Mouse (Mus musculus) neural tube, embryonic 14.5 days (tissue): ENCODE measurements around the gene Il2rg. TPM values are rescaled to one million over a fixed set of nuclear protein-coding genes. Genes with fewer than 3 reads are reported as not detected.

Experiments
- ATAC-seq: fragments of 200-750 bp; cut with Nextera tagmentation; 2 replicates; pipeline ENCODE4 v1.8.0; 2017; ENCODE audit warnings: low read depth, mild to moderate bottlenecking, moderate TSS enrichment, moderate library complexity
- H3K27ac ChIP-seq: fragments of 300-500 bp; sonication (generic); 2 replicates; pipeline ENCODE4 v1.5.1; 2014; ENCODE audit warnings: low read depth, mild to moderate bottlenecking, control low read depth, low read length, moderate library complexity, mixed read lengths
- H3K27me3 ChIP-seq: fragments of 300-500 bp; sonication (generic); 2 replicates; pipeline ENCODE4 v1.6.1; 2014; ENCODE audit warnings: low read length; ENCODE audit not compliant: control insufficient read depth, insufficient read depth
- H3K36me3 ChIP-seq: fragments of 300-500 bp; sonication (generic); 2 replicates; pipeline ENCODE4 v1.6.1; 2014; ENCODE audit warnings: low read length, mixed read lengths; ENCODE audit not compliant: control insufficient read depth, insufficient read depth
- H3K4me1 ChIP-seq: fragments of 300-500 bp; sonication (generic); 2 replicates; pipeline ENCODE4 v1.6.1; 2014; ENCODE audit warnings: low read length; ENCODE audit not compliant: control insufficient read depth, insufficient read depth
- H3K4me2 ChIP-seq: fragments of 300-500 bp; sonication (generic); 2 replicates; pipeline ENCODE4 v1.6.1; 2014; ENCODE audit warnings: mild to moderate bottlenecking, low read depth, low read length, control low read depth
- H3K4me3 ChIP-seq: fragments of 300-500 bp; sonication (generic); 2 replicates; pipeline ENCODE4 v1.5.1; 2014; ENCODE audit warnings: low read depth, low read length, control low read depth, mixed read lengths
- H3K9ac ChIP-seq: fragments of 300-500 bp; sonication (generic); replicated peaks from 2 replicates; pipeline ENCODE4 v1.6.1; 2014; ENCODE audit warnings: low read depth, mild to moderate bottlenecking, control low read depth, low read length, mixed read lengths
- H3K9me3 ChIP-seq: fragments of 300-500 bp; sonication (generic); 2 replicates; pipeline ENCODE4 v1.6.1; 2016; ENCODE audit warnings: low read length; ENCODE audit not compliant: control insufficient read depth
- WGBS: fragments of 180-500 bp; shearing (Covaris S2); extraction: QIAGEN DNeasy Blood & Tissue Kit; methylation state at CpG from one replicate; pipeline ENCODE4 v1.1.7; 2014; 5-methylcytosine and 5-hydroxymethylcytosine counted together
- polyA plus RNA-seq: library from polyadenylated mRNA; unstranded; fragments of >200 nt; fragmentation: Nextera tagmentation; extraction: Ambion mirVana; gene quantifications from 2 replicates; pipeline ENCODE4 v1.2.1, GENCODE M21; 2014

Gene Il2rg
- polyA plus RNA-seq, 1 experiment from 2014 or later = 2.7 TPM

DNA sequence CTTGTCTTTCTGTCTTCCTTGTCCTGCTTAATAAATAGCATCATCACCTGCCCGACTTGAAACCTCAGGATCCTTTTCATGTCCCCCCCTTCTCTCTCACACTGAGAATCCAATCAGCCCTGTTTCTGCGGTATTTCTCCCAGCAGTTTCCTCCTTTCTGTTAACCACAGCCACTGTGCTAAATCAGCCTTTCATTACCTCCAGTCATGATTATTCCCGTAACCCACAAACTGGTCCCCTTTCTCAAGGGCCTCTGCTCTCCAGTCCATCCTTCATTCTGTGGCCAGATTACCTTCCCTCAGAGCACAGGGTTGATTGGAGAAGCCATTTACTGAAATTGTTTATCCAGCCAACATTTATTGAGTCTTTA, 685 bp upstream of the Il2rg start, which contains the start of gene Gm20489:
Gene Gm20489, minus strand, starts transcription at position 269 of the 370 bp plus-strand sequence.
- Histone ChIP-seq H3K4me2 (no peak within 1 kb of the TSS), H3K27ac (no peak within 1 kb of the TSS), H3K9me3 (no peaks in the 10 kb centered on the region), H3K9ac (no peak within 1 kb of the TSS), H3K36me3 (no peaks in the 10 kb centered on the region), H3K27me3 (no peaks in the 10 kb centered on the region), H3K4me3 (no peak within 1 kb of the TSS), H3K4me1 (no peaks in the 10 kb centered on the region)
- no peak for ATAC-seq
- WGBS = 54% methylated on average over 3 of the region's 3 CpGs

DNA sequence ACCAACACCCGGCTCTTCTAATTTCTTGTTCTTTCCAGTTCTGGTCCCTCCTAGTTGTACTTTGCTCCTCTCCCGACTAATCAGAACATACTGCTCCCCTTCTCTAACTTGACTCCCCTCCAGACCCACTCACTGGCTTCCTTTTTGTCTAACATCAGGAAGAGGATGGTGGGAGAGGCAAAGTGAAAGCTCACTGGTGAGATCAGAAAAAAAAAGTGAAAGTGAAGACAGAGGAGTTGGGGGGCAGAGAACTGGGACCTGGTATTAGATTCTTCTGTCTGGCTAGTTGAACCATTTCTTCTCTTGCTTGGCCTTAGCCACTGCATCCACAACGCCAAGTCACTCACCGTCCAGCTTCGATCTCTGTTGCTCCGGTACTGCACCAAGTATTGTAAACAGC, 1.4 kb downstream of the Il2rg start:
- Histone ChIP-seq H3K27me3 (no peaks in the 10 kb centered on the region), H3K27ac (no peak overlapping the region), H3K36me3 (no peaks in the 10 kb centered on the region), H3K4me2 (no peak overlapping the region), H3K9ac (no peak overlapping the region), H3K9me3 (no peaks in the 10 kb centered on the region), H3K4me1 (no peaks in the 10 kb centered on the region), H3K4me3 (no peak overlapping the region)
- 97% methylated on average over 6 of the region's 6 CpGs for WGBS
- no peak for ATAC-seq

DNA sequence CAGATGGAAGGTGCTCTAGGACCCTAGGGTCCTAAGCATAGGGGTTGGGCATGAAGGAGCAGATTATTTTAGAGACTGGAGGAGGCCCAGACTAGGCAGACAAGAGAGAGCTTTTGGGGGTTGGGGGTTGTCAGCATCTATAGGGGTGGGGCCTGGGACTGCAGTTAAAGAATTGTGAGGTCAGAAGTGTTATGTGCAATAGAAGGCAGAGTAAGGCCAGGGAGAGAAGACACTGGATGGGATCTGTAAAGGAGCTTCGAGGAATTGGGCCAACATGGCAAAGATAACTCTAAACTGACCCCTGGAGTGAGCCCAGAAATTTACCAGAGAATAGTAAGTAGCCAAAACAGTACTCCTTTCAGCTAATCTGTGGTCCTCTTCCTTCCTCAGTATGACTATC, 4.2 kb downstream of the Il2rg start, which contains the start of gene Gm614:
Gene Gm614, minus strand, starts transcription at position 101 of the 400 bp plus-strand sequence.
- H3K9ac ChIP-seq = no peak within 1 kb of the TSS
- no peak for ATAC-seq
- H3K4me2 ChIP-seq = no peak within 1 kb of the TSS
- H3K4me1 ChIP-seq = no peaks in the 10 kb centered on the region
- H3K27ac ChIP-seq = no peak within 1 kb of the TSS
- no peaks in the 10 kb centered on the region for H3K36me3 ChIP-seq
- no peaks in the 10 kb centered on the region for H3K9me3 ChIP-seq
- 91% methylated on average over 1 of the region's 1 CpGs for WGBS
- no peak within 1 kb of the TSS for H3K4me3 ChIP-seq
- H3K27me3 ChIP-seq = no peaks in the 10 kb centered on the region

DNA sequence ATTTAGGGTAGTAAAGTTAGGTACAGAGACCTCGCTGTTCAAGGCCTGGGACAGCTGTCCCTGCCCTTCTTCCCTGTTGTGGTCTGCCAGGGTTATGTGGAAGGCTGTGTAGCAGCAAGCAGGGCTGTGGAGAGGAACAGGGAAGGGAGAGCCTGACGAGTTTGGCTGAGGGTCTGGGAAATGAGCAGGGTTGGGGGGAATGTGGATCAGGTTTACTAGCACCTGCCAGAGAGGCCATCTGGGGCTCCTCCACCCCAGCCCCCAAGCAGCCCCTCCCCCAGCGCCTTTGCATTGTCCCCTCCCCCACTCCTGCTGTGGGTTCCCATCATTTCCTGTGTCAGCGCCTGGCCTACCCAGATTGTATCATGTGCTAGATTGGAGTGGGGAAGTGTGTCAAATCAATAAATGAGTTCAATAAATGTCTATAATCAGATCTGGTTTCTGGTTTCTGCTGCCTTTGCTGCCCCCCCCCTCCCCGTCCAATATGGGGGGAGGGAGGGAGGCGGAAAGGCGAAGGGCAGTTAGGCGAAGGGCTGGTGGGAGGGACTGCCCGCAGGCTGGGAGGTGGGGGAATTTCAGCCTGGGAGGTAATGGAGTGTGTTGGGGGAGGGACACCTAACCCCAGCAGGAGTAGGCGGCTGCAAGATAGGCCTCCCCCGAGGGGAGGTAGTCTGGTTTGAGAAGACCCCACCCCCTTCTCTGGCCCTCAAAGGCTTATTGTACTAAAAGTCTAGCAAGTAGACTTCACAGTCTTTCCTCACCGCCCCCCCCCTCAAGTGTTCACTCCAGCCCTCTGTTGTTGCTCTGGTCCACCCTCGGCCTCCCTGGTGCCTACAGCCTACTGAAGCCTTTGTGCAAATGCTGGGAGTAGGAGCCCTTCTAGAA, 7.4 kb downstream of the Il2rg start:
- peak; percentile 49; the same call in 1 of the 2 replicates for ATAC-seq
- H3K27ac ChIP-seq = no peak overlapping the region

DNA sequence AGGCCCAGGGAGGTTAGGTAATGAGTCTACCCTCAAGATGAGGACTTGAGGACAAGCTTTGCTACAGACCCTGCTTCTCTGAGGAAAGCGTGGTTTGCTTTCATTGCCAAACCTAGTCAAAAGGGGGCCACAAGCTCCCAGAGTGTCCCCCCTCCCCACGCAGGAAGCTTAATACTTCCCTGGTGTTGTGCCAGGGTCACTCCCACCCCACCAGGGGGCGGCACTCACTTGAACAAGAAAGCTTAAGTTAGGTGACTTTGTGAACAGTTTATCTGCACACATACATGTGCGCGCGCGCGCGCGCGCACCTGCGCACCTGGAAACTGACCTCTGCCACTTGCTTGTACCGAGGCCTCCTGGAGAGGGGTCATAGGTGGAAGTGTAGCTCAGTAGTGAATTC, 11.5 kb downstream of the Il2rg start:
- H3K4me1 ChIP-seq = no peaks in the 10 kb centered on the region
- H3K27ac ChIP-seq = no peak overlapping the region
- no peak overlapping the region for H3K4me3 ChIP-seq
- no peak for ATAC-seq
- H3K27me3 ChIP-seq = no peaks in the 10 kb centered on the region
- no peak overlapping the region for H3K4me2 ChIP-seq
- H3K36me3 ChIP-seq = no peaks in the 10 kb centered on the region
- 83% methylated on average over 13 of the region's 13 CpGs for WGBS
- no peaks in the 10 kb centered on the region for H3K9me3 ChIP-seq
- no peak overlapping the region for H3K9ac ChIP-seq

More for the DNA sequence above, 7.4 kb downstream of the Il2rg start:
- H3K4me1 ChIP-seq = no peaks in the 10 kb centered on the region
- no peaks in the 10 kb centered on the region for H3K9me3 ChIP-seq
- no peaks in the 10 kb centered on the region for H3K27me3 ChIP-seq
- H3K4me3 ChIP-seq = no peak overlapping the region
- 9% methylated on average over 11 of the region's 13 CpGs for WGBS
- H3K9ac ChIP-seq = no peak overlapping the region
- no peaks in the 10 kb centered on the region for H3K36me3 ChIP-seq
- H3K4me2 ChIP-seq = no peak overlapping the region

DNA sequence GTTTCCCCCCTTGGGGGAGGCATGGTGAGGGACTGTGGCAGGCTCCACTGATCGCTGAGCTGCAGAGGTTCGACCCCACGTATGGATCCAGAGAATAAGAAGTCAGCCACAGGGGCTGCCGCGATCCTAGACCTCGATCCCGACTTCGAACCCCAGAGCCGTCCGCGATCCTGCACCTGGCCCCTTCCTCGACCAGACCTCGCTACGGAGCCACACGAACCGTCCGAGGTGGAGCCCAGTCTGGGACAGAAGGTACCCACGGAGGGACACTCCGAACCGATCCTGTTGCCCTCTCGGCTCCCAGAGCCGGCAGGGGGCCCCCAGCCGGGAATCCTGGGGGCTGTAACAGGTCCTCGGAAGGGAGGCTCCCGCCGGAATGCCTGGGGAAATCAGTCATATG, 13.3 kb downstream of the Il2rg start:
- H3K9ac ChIP-seq = peak overlapping the region; percentile 41
- H3K4me3 ChIP-seq = peak overlapping the region; percentile 43
- no peaks in the 10 kb centered on the region for H3K9me3 ChIP-seq
- no peaks in the 10 kb centered on the region for H3K4me1 ChIP-seq
- ATAC-seq = peak; percentile 12; the same call in 1 of the 2 replicates
- H3K27me3 ChIP-seq = no peaks in the 10 kb centered on the region
- no peak overlapping the region for H3K27ac ChIP-seq
- 16% methylated on average over 26 of the region's 26 CpGs for WGBS
- no peaks in the 10 kb centered on the region for H3K36me3 ChIP-seq
- peak overlapping the region; percentile 58 for H3K4me2 ChIP-seq

DNA sequence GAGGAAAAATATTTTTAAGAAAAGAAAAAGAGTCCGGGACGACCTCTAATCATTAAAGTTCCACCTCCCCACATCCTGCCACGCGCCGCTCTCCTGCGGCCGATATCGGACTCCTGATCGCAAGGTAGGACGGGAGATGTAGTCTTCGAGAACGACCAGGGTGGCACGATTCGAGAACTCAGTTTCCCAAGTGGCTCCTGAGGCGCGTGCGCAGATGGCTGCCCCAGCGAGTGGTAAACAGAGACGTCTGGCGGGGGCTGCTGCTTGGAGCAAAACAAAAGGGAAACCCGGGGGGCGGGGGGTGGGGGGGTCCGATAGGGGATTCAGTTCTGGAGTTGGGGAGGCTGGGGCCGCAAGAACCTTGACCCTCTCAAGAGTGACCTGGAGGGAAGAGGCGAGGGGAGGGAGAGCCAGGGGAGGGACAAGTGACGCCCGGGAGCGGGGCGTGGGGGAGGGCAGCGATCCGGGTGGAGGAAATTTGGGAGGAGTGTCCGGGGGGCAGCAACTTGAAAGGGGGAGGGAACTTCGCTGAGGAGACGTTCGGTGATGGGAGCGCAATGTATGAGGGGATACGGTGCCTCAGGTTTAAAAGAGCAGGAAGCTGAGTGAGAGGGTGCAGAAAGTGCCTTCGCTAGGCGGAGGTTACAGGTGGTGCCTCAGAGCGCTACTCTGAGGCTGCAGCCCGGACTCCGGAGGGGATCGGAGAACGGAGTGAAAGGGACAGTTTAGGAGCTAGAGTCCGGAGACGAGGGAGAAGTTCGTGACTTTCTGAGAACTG, 13.9 kb downstream of the Il2rg start, which contains the start of gene Foxo4:
Gene Foxo4, plus strand, starts transcription at position 577 of the 778 bp plus-strand sequence.
- peak; percentile 93 for ATAC-seq
- H3K4me2 ChIP-seq = peak within 1 kb of the TSS; percentile 58
- H3K4me1 ChIP-seq = no peaks in the 10 kb centered on the region
- no peaks in the 10 kb centered on the region for H3K9me3 ChIP-seq
- H3K27ac ChIP-seq = no peak within 1 kb of the TSS
- no peaks in the 10 kb centered on the region for H3K36me3 ChIP-seq
- H3K27me3 ChIP-seq = no peaks in the 10 kb centered on the region
- H3K4me3 ChIP-seq = peak within 1 kb of the TSS; percentile 43
- WGBS = 17% methylated on average over 46 of the region's 47 CpGs
- H3K9ac ChIP-seq = peak within 1 kb of the TSS; percentile 41

DNA sequence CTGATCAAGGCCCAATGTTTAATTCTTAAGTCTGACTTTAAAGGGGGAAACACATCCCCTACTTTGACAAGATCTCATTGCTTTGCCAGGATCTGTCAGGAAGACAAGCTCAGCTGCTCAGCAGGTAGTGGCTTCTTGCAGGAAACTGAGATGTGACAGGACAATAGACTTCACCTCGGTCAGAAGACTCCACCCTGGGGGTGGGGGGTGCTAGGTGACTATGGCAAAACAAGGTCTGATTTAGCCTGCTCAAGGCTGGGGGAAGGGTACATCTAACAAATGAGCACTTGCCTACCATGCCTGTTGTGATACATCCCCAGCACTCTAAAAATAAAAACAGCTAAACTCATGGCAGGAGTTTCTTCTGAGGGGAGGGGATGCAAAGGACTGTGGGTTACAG, 23.0 kb downstream of the Il2rg start:
- Histone ChIP-seq H3K4me1 (no peaks in the 10 kb centered on the region), H3K4me3 (no peak overlapping the region), H3K4me2 (no peak overlapping the region), H3K36me3 (no peaks in the 10 kb centered on the region), H3K9ac (no peak overlapping the region), H3K27me3 (no peaks in the 10 kb centered on the region), H3K9me3 (no peaks in the 10 kb centered on the region), H3K27ac (no peak overlapping the region)
- ATAC-seq = no peak
- 29% methylated on average over 1 of the region's 1 CpGs for WGBS

DNA sequence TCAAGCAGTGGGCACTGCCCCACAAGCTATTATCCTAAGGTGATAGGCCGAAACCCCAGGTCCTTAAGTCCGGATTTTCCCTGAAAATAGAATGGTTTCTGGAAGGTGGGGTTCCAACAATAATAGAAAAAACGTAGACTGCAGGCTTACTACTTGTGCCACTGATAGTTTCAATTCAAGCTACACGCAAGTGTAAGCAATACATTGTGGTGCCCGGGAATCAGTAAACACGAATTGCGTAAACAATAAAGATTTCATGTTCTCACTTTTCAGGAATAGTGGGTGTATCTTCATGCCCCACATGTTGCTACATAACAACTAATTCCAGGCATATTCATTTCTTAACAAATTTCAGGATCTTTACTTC, 45.3 kb downstream of the Il2rg start:
- 33% methylated on average over 7 of the region's 7 CpGs for WGBS
- peak overlapping the region; percentile 22; the same call in 1 of the 2 replicates for H3K27ac ChIP-seq
- no peaks in the 10 kb centered on the region for H3K36me3 ChIP-seq
- no peak overlapping the region for H3K9ac ChIP-seq
- no peaks in the 10 kb centered on the region for H3K27me3 ChIP-seq
- H3K4me1 ChIP-seq = no peaks in the 10 kb centered on the region
- H3K4me2 ChIP-seq = peak overlapping the region; percentile 43
- H3K4me3 ChIP-seq = peak overlapping the region; percentile 49
- no peaks in the 10 kb centered on the region for H3K9me3 ChIP-seq
- ATAC-seq = no peak; the same call in 1 of the 2 replicates
